Mouse (Mus musculus) neural tube, embryonic 15.5 days (tissue): ENCODE data around the gene Gm10135. TPM values are rescaled to one million over a fixed set of nuclear protein-coding genes. Genes with fewer than 3 reads are reported as not detected.
"Not testable (repeated sequence)": the region's sequence is repeated elsewhere in the genome, so short reads cannot be mapped to it uniquely, and the experiment has no call there.

Experiments used
- ATAC-seq: fragments of 200-750 bp; cut with Nextera tagmentation; 2 replicates; pipeline ENCODE4 v1.8.0; 2017; ENCODE audit warnings: mild to moderate bottlenecking, moderate TSS enrichment, moderate library complexity; ENCODE audit not compliant: low FRiP score
- H3K27ac ChIP-seq: fragments of 300-500 bp; sonication (generic); replicated peaks from 2 replicates; pipeline ENCODE4 v1.5.1; 2015; ENCODE audit warnings: mild to moderate bottlenecking, inconsistent platforms
- H3K27me3 ChIP-seq: fragments of 300-500 bp; sonication (generic); replicated peaks from 2 replicates; pipeline ENCODE4 v1.6.1; 2015; ENCODE audit warnings: inconsistent platforms
- H3K36me3 ChIP-seq: fragments of 300-500 bp; sonication (generic); 2 replicates; pipeline ENCODE4 v1.6.1; 2015; ENCODE audit warnings: inconsistent platforms
- H3K4me1 ChIP-seq: fragments of 300-500 bp; sonication (generic); 2 replicates; pipeline ENCODE4 v1.6.1; 2015; ENCODE audit warnings: inconsistent platforms
- H3K4me2 ChIP-seq: fragments of 300-500 bp; sonication (generic); 2 replicates; pipeline ENCODE4 v1.6.1; 2015; ENCODE audit warnings: inconsistent platforms, mild to moderate bottlenecking, moderate library complexity
- H3K4me3 ChIP-seq: fragments of 300-500 bp; sonication (generic); replicated peaks from 2 replicates; pipeline ENCODE4 v1.5.1; 2015; ENCODE audit warnings: mild to moderate bottlenecking, inconsistent platforms
- H3K9ac ChIP-seq: fragments of 300-500 bp; sonication (generic); replicated peaks from 2 replicates; pipeline ENCODE4 v1.6.1; 2015; ENCODE audit warnings: mild to moderate bottlenecking, inconsistent platforms
- H3K9me3 ChIP-seq: fragments of 300-500 bp; sonication (generic); replicated peaks from 2 replicates; pipeline ENCODE4 v1.6.1; 2016; ENCODE audit warnings: inconsistent platforms
- WGBS: fragments of 180-500 bp; shearing (Covaris S2); methylation state at CpG from one replicate; pipeline ENCODE4 v1.1.7; 2015; ENCODE audit warnings: mixed read lengths; 5-methylcytosine and 5-hydroxymethylcytosine counted together
- polyA plus RNA-seq: library from polyadenylated mRNA; unstranded; fragments of >200 nt; fragmentation: Nextera tagmentation; extraction: Ambion mirVana; gene quantifications from 2 replicates; pipeline ENCODE4 v1.2.1, GENCODE M21; 2015

Gene Gm10135
- polyA plus RNA-seq, 1 experiment from 2014 or later, result not detected

DNA sequence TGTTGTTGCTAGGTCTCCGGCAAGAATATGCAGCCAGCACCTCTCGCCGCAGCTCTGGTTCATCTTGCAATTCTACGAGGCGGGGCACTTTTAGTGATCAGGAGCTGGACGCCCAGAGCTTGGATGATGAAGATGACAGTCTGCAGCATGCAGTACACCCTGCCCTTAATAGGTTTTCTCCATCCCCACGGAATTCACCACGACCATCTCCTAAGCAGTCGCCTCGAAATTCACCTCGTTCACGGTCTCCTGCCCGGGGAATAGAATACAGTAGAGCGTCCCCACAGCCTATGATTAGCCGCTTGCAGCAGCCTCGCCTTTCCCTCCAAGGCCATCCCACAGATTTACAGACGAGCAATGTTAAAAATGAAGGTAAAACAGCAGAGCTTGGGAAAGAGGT, 17.2 kb downstream of the Gm10135 start:
- Histone ChIP-seq H3K4me1 (no peaks in the 10 kb centered on the region), H3K9me3 (no peaks in the 10 kb centered on the region), H3K9ac (no peak overlapping the region), H3K36me3 (peaks cover 12% of the 10 kb centered on the region), H3K27me3 (no peaks in the 10 kb centered on the region), H3K4me3 (no peak overlapping the region), H3K4me2 (no peak overlapping the region), H3K27ac (no peak overlapping the region)
- WGBS, result 80% methylated on average over 17 of the region's 17 CpGs
- ATAC-seq, result no peak

GRCm38 (mm10) chr5:72953996-72954604, 20.4 kb downstream of the Gm10135 start:
- Histone ChIP-seq H3K27ac (no peak overlapping the region), H3K27me3 (no peaks in the 10 kb centered on the region), H3K4me3 (no peak overlapping the region), H3K36me3 (peaks cover 7% of the 10 kb centered on the region), H3K9ac (no peak overlapping the region), H3K9me3 (no peaks in the 10 kb centered on the region), H3K4me2 (no peak overlapping the region), H3K4me1 (no peaks in the 10 kb centered on the region)
- 82% methylated on average over 3 of the region's 3 CpGs for WGBS
- no peak for ATAC-seq

- H3K4me2 ChIP-seq, result no peak overlapping the region
- no peaks in the 10 kb centered on the region for H3K4me1 ChIP-seq
- H3K27ac ChIP-seq, result no peak overlapping the region
- H3K9ac ChIP-seq, result no peak overlapping the region
- ATAC-seq, result no peak
- no peak overlapping the region for H3K4me3 ChIP-seq
- 85% methylated on average over 2 of the region's 2 CpGs for WGBS
- H3K36me3 ChIP-seq, result no peaks in the 10 kb centered on the region; the same call in 1 of the 2 replicates
- H3K9me3 ChIP-seq, result no peaks in the 10 kb centered on the region
- H3K27me3 ChIP-seq, result no peaks in the 10 kb centered on the region
Measured at GRCm38 (mm10) chr5:72950252-72950651, 24.2 kb downstream of the Gm10135 start.

DNA sequence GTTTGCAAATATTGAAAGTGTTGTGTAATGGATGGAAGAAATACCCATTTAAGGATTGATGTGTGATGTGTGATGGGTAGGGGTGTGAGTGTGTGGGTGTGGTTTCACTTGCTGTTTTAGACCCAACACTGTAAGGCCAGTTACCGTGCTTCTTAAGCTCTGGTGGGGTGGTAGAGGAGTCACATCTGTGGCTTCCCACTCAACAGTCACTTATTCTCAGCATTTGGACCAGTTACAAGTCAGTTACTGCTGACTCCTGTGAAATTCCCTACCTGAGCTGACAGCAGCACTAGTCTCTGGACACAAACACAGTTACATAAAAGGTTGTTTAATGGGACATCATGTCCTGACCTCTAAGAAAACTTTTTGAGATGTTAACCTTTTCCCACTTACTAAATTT, 26.4 kb downstream of the Gm10135 start:
- Histone ChIP-seq H3K9me3 (no peaks in the 10 kb centered on the region), H3K9ac (no peak overlapping the region), H3K4me2 (no peak overlapping the region), H3K27ac (no peak overlapping the region), H3K36me3 (no peaks in the 10 kb centered on the region; the same call in 1 of the 2 replicates), H3K4me1 (no peaks in the 10 kb centered on the region), H3K27me3 (no peaks in the 10 kb centered on the region), H3K4me3 (no peak overlapping the region)
- WGBS, result 85% methylated on average over 1 of the region's 1 CpGs
- no peak for ATAC-seq

- 94% methylated on average over 5 of the region's 5 CpGs for WGBS
- H3K4me3 ChIP-seq, result no peak overlapping the region
- no peaks in the 10 kb centered on the region for H3K9me3 ChIP-seq
- no peaks in the 10 kb centered on the region for H3K27me3 ChIP-seq
- no peak for ATAC-seq
- H3K4me1 ChIP-seq, result no peaks in the 10 kb centered on the region
- no peaks in the 10 kb centered on the region for H3K36me3 ChIP-seq
- no peak overlapping the region for H3K27ac ChIP-seq
- no peak overlapping the region for H3K4me2 ChIP-seq
- no peak overlapping the region for H3K9ac ChIP-seq
Measured at GRCm38 (mm10) chr5:72940906-72941432, 33.5 kb downstream of the Gm10135 start.

DNA sequence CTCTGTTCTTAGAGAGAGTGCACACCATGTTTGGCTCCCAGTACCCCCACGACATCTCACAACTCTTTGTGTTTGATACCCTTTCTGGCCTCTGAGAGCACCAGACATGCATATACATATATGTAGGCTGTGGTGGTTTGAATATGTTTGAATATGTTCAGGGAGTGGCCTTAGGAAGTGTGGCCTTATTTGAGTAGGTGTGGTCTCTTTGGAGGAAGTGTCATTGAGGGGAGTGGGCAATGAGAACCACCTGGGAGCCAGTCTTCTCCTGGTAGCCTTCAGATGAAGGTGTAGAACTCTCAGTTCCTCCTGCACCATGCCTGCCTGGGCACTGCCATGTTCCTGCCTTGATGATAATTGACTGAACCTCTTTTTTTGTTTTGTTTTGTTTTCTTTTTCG, 35.2 kb downstream of the Gm10135 start:
- ATAC-seq, result no peak
- H3K4me1 ChIP-seq, result no peaks in the 10 kb centered on the region
- H3K9ac ChIP-seq, result no peak overlapping the region
- 96% methylated on average over 2 of the region's 2 CpGs for WGBS
- no peak overlapping the region for H3K4me3 ChIP-seq
- H3K4me2 ChIP-seq, result no peak overlapping the region
- H3K27me3 ChIP-seq, result no peaks in the 10 kb centered on the region
- H3K36me3 ChIP-seq, result no peaks in the 10 kb centered on the region
- no peak overlapping the region for H3K27ac ChIP-seq
- H3K9me3 ChIP-seq, result no peaks in the 10 kb centered on the region

- H3K9ac ChIP-seq, H3K36me3 ChIP-seq, H3K27ac ChIP-seq, H3K9me3 ChIP-seq, H3K4me1 ChIP-seq, H3K4me2 ChIP-seq, H3K4me3 ChIP-seq, H3K27me3 ChIP-seq, ATAC-seq: not testable (repeated sequence)
- 95% methylated on average over 3 of the region's 3 CpGs for WGBS
Measured at GRCm38 (mm10) chr5:72938421-72938820, 36.1 kb downstream of the Gm10135 start.

DNA sequence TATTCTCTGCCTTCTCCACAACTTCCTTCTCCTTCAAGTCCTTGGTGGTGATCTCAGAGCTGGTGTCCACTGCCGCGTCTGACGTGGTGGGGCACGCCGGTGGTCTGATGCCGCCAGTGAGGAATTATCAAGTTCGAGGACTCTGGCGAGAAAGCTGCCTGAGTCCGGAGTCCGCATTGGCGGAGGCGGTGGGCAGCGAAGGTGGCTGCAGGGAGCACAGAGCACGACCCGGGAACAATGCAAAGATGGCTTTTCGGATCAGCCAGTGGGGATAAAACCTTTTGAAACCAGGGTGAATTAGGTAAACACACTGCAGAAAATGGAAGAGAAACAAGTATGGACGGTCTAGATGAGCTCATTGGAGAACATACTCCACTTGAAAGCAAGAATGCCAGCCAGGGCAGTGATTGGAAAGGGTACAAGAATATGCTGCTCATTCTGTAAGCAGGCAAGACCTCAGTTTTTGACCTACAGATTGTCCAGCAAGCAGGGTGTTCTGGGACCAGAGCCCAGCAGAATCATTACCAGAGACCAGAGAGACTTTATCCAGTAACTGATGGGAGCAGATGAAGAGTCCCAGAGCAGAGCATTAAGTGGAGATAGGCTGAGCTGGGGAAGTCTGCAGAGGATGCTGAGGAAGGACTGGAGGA, 41.4 kb downstream of the Gm10135 start:
- 95% methylated on average over 17 of the region's 17 CpGs for whole genome bisulfite sequencing

DNA sequence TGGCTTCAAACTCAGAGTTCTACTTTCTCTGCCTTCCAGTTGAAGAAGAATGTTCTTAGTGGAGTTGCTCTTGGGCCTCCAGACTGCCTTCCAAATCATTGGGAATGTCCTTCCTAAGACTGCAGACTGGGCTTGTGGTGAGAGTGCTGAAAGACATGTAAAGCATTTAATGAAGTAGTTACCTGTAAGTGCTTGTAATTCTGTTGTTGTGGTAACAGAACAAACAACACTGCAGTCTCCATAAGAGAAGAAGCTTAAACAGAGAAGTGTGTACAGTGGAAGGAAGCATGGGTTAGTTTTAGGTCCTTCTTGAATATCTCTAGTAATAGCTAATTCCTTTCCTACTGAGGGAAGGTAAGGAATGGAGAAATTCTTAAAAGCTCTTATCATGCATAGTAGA, 47.4 kb downstream of the Gm10135 start:
- Histone ChIP-seq H3K4me3 (no peak overlapping the region), H3K4me1 (no peaks in the 10 kb centered on the region), H3K4me2 (no peak overlapping the region), H3K27ac (no peak overlapping the region), H3K9me3 (no peaks in the 10 kb centered on the region), H3K9ac (no peak overlapping the region), H3K27me3 (no peaks in the 10 kb centered on the region), H3K36me3 (no peaks in the 10 kb centered on the region)
- ATAC-seq, result no peak

More for the DNA sequence above, 41.4 kb downstream of the Gm10135 start:
- H3K4me1 ChIP-seq, result no peaks in the 10 kb centered on the region
- no peak overlapping the region for H3K27ac ChIP-seq
- H3K27me3 ChIP-seq, result no peaks in the 10 kb centered on the region
- no peaks in the 10 kb centered on the region for H3K9me3 ChIP-seq
- H3K4me3 ChIP-seq, result no peak overlapping the region
- no peak overlapping the region for H3K4me2 ChIP-seq
- no peak overlapping the region for H3K9ac ChIP-seq
- no peaks in the 10 kb centered on the region for H3K36me3 ChIP-seq
- no peak for ATAC-seq

DNA sequence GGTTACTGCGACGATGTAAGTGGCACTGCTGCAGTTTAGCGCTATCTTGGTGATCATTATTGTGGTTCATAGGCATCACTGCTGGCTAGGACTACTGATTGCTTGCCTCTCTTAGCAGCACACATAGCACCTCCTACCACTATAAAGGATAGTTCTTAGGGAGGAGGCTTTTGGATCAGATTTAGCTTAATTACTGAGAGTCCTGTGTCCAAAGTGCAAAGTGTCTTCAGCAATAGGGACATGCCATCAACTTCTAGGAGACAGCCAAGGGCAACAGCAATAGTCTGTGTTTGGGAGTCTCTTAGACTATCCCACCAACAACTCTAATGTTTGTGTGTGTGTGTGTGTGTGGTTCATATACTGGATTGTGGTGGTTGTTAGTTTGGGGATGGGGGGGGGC, 51.7 kb downstream of the Gm10135 start:
- Histone ChIP-seq H3K36me3 (no peaks in the 10 kb centered on the region), H3K9ac (no peak overlapping the region), H3K4me3 (no peak overlapping the region), H3K4me1 (peaks cover 3% of the 10 kb centered on the region; the same call in 1 of the 2 replicates), H3K27me3 (no peaks in the 10 kb centered on the region), H3K9me3 (no peaks in the 10 kb centered on the region), H3K4me2 (no peak overlapping the region), H3K27ac (no peak overlapping the region)
- WGBS, result 84% methylated on average over 3 of the region's 3 CpGs
- ATAC-seq, result no peak

- H3K36me3 ChIP-seq, result no peaks in the 10 kb centered on the region
- H3K9ac ChIP-seq, result no peak overlapping the region
- no peak overlapping the region for H3K4me3 ChIP-seq
- H3K4me2 ChIP-seq, result no peak overlapping the region
- peak; percentile 45; the same call in 1 of the 2 replicates for ATAC-seq
- H3K4me1 ChIP-seq, result peaks cover 16% of the 10 kb centered on the region
- H3K27ac ChIP-seq, result no peak overlapping the region
- 59% methylated on average over 8 of the region's 8 CpGs for WGBS
- no peaks in the 10 kb centered on the region for H3K27me3 ChIP-seq
- no peaks in the 10 kb centered on the region for H3K9me3 ChIP-seq
Measured at GRCm38 (mm10) chr5:72921171-72921570, 53.3 kb downstream of the Gm10135 start.

GRCm38 (mm10) chr5:72920416-72920815, 54.1 kb downstream of the Gm10135 start:
- Histone ChIP-seq H3K4me1 (peaks cover 21% of the 10 kb centered on the region), H3K36me3 (no peaks in the 10 kb centered on the region), H3K4me2 (no peak overlapping the region), H3K4me3 (no peak overlapping the region), H3K27ac (no peak overlapping the region), H3K27me3 (no peaks in the 10 kb centered on the region), H3K9me3 (no peaks in the 10 kb centered on the region), H3K9ac (no peak overlapping the region)
- ATAC-seq, result no peak
- WGBS, result 82% methylated on average over 4 of the region's 4 CpGs
